Mouse (Mus musculus) cerebellum, adult 11-12 months (tissue): ENCODE measurements at regions not wholly inside any gene's neighbourhood (a gene's known extent, or its start where the extent isn't known, plus 50 kb on each side); places are given as distances from the start of the nearest gene placed in this dataset.

Experiments
- DNase-seq: peaks from one replicate; pipeline ENCODE4 v3.0.0; 2022

- peak; percentile 1 for DNase-seq
Observed at GRCm38 (mm10) chr17:83958706-83959105, 110.9 kb upstream of the Haao start.

- DNase-seq, result peak; percentile 2
Observed at GRCm38 (mm10) chr17:83957661-83958540, 110.1 kb upstream of the Haao start.

- peak; percentile 3 for DNase-seq
Observed at GRCm38 (mm10) chr17:83956821-83957565, 109.2 kb upstream of the Haao start.

- DNase-seq, result no peak
Observed at GRCm38 (mm10) chr17:83955978-83956377, 108.2 kb upstream of the Haao start.

GRCm38 (mm10) chr17:83955058-83955697 lies 107.4 kb upstream of the Haao start:
- DNase-seq, result no peak

- no peak for DNase-seq
Observed at GRCm38 (mm10) chr17:83954291-83955057, 106.7 kb upstream of the Haao start.

GRCm38 (mm10) chr17:83953656-83954055 lies 105.9 kb upstream of the Haao start:
- DNase-seq, result no peak

- DNase-seq, result no peak
Observed at GRCm38 (mm10) chr17:83946718-83947117, 99.0 kb upstream of the Haao start.

GRCm38 (mm10) chr17:83939344-83939743 lies 91.6 kb upstream of the Haao start:
- no peak for DNase-seq

- DNase-seq, result peak; percentile 64
Observed at GRCm38 (mm10) chr17:83938671-83939244, 91.0 kb upstream of the Haao start.

GRCm38 (mm10) chr17:83937576-83937975 lies 89.8 kb upstream of the Haao start:
- peak; percentile 38 for DNase-seq

- DNase-seq, result no peak
Observed at GRCm38 (mm10) chr17:83936677-83937076, 88.9 kb upstream of the Haao start.

- DNase-seq, result no peak
Observed at GRCm38 (mm10) chr17:83935969-83936368, 88.2 kb upstream of the Haao start.

GRCm38 (mm10) chr17:83935232-83935631 lies 87.5 kb upstream of the Haao start:
- DNase-seq, result no peak

- no peak for DNase-seq
Observed at GRCm38 (mm10) chr17:83933743-83934142, 86.0 kb upstream of the Haao start.

- no peak for DNase-seq
Observed at GRCm38 (mm10) chr17:83930401-83930800, 82.6 kb upstream of the Haao start.

GRCm38 (mm10) chr17:83927749-83928387 lies 80.1 kb upstream of the Haao start:
- no peak for DNase-seq

GRCm38 (mm10) chr17:83924259-83924922 lies 76.6 kb upstream of the Haao start:
- no peak for DNase-seq

GRCm38 (mm10) chr17:83920894-83921293 lies 73.1 kb upstream of the Haao start:
- no peak for DNase-seq

GRCm38 (mm10) chr17:83920225-83920624 lies 72.5 kb upstream of the Haao start:
- DNase-seq, result no peak
